Mouse (Mus musculus): ENCODE measurements around the gene Prdm8. TPM values are rescaled to one million over a fixed set of nuclear protein-coding genes. Genes with fewer than 3 reads are reported as not detected.

Prdm8 gene
- polyA plus RNA-seq (2012): not detected in 2 replicates

DNA sequence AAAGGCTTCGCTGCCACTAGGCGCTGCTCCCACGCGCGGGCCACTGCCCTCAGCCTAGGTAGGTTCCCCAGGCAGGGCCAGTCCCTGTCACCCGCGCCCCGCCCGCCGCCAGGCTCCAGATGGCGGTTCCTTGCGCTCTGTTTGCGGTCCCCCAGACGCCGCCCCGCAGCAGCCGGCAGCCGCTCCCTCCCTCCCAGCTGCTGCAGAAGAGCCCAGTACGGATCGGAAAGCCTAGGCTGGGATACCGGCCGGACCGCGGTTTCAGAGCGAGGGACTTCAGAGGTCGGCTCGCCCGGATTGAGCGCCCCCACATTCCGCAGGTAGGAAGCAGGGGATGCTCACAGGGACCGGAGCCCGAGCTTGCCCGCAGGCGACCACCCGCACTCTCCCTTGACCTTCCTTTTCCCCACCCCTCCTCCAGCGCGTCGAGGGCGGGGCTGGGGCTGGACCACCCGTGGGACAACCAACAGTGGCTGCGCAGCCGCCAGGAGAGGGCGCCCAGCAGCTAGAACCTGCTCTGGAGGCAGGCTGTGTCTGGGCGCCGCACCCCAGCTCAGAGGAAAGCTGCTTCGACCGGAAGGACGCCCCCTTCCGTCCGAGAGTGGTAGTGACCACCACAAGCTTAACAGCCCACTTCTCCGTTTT, at the start of gene Prdm8:
Gene Prdm8 (plus strand): TSS at position 19 of the 645 bp plus-strand sequence.
- no peak for TF ChIP-seq GATA1 (IDR thresholded peaks at IDR 0.05; ENCODE audit: low read length)

DNA sequence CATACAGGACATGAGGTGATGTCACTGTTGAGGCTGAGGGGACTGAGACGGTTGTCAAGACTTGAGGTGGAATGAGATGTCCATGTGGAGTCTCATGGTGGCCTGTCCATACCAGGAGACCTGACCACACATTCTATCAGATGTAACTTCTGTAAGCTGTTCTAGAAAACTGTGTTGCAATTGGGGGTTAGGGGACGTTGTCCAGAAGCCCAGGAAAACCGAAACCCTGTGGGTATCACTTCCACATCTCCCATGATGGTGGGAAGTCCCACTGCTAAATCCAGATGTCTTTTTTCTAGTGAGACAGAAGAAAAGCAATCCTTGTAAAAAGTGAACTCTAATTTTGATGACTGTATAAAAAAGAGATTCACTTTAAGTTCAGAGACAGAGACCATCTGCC, 39.9 kb upstream of the Prdm8 start:
- no peak for TF ChIP-seq GATA1 (IDR thresholded peaks at IDR 0.05; ENCODE audit: low read length)

DNA sequence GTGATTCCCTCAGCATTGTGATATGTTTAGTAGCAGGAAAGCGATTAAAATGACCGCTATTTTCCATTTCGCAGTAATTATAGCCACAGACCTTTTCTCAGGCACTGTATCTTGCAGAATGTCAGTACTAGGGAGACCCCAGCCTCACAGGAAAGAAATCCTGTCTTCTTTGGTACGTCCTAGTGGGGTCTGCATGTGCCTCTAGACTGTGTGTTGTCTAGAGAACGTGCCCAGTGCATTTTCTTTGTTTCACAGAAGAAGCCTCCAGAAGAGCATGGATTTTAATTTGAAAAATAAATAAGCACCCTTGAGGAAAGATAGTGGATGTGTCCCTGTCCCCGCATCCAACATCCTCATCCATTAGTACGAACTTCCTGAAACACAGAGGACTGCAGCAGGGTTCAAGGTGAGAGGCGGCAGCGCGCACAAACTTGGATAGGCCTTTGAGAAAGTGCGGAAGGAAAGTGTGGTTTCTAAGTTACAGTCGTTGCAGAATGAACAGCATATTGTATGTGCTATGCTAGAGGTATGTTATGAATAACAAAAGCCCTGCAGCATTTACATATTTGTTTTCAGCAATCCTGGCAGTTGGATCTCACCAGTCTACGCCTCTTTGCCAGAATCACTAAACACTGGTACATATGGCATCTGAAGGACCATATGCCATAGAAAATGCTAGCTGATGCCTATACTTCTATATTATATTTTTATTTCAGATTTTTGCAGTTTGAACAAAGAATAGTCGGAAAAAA, 28.3 kb upstream of the Prdm8 start:
- no peak for TF ChIP-seq GATA1 (IDR thresholded peaks at IDR 0.05; ENCODE audit: low read length)

DNA sequence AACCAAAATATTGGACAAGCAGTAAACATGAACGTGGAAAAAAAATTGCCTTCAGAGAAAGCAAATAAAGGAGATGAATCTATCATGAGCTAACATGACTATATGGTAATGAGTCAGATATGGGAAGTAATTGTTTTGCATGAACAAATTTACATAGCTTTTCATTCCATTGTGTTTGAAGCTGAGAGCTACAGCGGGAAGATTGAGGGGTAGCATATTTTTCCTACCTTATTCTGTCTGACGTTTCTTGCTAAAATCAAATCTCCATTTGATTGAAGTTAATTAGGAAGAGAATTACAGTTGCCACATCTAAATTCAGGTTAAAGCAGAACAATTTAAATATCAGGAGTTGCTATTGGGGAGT, 27.7 kb upstream of the Prdm8 start:
- no peak for TF ChIP-seq GATA1 (IDR thresholded peaks at IDR 0.05; ENCODE audit: low read length)

DNA sequence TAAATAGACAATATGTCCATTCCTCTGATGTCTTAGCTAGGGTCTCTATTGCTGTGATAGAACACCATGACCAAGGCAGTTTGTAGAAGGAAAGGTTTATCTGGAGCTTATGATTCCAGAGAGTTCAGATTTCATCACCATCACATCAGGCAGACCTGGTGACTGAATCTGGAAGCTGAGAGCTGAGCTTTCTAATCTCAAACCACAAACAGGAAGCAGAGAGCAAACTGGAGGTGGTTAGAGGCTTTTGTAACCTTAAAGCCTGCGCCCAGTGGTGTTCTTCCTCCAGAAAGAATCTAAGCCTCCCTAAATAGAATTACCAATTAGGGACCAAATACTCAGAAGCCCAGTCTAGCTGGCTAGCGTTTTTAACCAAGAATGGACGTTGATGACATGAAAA, 20.1 kb upstream of the Prdm8 start:
- TF ChIP-seq GATA1 (IDR thresholded peaks at IDR 0.05; ENCODE audit: low read length): no peak

DNA sequence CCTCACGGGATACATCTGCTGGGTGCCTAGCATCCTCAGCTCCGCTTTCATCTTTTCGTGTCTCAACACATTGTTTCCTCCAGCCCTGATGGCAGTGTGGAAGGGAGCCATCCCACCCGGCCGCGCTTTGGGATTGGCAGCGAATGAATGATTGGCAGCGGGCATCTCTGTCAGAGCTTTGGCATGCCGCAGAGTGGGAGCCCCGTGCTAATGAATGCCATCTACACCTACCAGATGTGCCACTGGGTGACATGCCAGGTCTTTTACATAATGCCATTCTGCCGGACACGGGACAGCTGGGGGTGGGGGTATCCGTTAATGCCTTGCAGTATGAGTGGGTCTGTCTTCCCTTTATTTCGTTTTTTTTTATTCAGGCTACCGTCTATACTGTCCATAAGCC, 882 bp upstream of the Prdm8 start:
- no peak for TF ChIP-seq GATA1 (IDR thresholded peaks at IDR 0.05; ENCODE audit: low read length)

DNA sequence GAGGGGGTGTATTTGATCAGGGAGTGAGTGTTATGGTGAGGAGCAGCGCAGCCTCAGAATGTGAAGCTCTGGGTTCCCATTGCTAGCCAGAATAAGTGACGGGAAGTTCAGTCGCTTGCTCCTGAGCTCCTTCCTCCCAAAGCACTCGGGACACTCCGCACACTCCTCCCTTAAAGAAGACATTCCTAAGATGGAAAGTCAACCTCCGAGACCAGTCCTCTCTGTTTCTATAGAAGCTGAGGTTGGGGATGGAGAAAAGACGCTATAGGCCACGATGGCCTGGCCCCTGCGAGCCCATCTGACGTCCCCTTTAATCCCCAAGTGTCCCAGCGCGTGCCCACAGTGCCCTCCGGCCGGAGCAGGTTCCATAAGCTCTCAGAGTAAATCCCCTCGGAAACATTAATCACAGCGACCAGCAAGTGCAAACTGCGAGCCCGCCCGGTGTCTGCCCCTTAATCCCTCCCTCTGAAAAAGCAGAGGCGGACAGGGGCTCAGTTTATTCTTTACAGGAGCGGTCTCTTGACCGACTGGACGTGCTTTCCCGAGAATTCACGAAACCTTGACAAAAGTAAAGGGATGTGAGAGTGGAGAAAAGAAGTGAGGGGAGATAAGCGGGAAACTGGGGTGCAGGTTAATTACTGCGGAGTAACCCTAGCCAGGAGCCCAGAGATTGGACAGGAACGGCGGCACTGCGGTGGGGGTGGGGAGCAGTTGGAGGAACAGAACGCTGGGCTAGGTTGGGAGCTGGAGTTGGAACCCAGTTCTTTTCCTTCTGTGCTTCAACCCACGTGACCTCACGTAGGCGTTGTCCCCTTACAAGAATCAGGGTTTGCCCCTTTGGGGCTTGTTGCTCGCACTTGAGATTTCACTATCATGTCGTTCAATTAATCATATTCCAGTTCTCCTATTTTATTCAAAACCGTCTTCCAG, 1.6 kb downstream of the Prdm8 start:
- no peak for TF ChIP-seq GATA1 (IDR thresholded peaks at IDR 0.05; ENCODE audit: low read length)

DNA sequence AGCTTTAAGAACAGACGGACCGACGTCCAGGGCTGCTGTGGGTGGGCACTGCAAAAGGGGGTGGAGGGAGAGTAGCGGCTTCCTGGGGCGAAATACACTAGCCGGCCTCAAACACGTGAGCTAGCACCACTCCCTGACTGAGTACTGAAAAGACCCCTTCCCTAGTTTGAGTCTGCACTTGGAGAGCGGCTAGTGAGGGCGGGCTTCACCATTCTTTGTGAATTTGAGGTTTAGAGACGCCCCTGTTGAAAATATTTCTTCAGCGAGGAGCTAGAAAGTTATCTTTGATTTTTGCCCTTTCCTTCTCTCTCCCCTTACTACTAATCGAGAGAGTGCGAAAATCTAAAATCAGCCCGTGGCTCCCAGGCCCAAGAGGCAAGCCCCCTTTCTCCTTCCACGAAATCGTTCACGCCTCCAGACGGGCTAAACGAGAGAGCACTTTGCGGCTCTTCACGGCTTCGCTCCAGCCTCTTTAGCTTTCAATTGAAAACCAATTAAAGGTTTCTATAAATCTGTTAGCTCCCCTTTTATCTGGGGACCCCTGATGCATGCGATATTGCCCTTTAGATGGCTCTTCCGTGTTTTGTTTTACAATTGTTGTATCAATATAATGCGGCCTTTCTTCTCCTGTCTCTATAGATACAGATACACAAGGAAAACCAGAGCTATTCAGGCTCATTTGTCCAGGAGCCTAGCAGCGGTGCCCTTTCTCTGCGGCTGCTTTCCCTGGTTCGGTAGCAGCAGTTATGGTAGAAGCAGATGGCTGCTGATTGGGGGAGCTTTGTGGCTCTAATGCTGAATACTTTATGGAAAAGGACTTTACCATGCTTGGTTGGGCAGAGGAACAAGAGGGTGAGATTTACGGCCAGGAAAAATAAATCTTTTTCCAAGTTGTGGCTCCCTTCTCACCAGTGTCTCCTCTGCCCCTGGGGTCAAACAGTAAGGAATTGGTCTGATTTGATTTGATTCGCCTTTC, 2.7 kb downstream of the Prdm8 start:
- TF ChIP-seq GATA1 (IDR thresholded peaks at IDR 0.05; ENCODE audit: low read length): no peak

DNA sequence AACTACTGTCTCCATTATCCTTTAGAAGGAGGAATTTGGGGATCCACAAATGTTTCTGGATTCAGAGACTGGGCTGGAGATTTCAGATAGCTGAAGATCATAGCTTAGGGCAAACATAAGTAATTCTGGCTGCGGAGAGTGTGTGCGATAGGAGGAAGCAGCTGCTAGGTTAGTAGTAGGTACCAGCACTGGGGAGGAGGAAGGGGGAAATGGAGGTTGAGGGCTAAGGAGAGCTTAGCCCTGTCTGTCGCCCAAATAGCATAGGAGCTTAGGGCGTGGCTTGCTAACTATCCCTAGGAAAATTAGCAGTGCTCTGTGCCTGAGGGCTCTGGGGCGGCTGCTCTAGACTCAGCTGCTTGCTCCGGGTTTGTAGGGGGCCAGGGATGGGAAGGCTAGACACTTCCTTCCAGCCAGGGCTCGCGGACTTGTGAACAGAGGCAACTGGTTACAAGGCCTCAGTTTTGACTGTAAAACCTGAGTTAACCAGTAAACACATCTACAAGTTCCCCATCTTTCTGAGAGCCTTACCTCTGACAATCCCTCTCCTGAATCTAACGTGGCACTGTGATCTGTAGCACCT, 4.7 kb downstream of the Prdm8 start:
- no peak for TF ChIP-seq GATA1 (IDR thresholded peaks at IDR 0.05; ENCODE audit: low read length)

DNA sequence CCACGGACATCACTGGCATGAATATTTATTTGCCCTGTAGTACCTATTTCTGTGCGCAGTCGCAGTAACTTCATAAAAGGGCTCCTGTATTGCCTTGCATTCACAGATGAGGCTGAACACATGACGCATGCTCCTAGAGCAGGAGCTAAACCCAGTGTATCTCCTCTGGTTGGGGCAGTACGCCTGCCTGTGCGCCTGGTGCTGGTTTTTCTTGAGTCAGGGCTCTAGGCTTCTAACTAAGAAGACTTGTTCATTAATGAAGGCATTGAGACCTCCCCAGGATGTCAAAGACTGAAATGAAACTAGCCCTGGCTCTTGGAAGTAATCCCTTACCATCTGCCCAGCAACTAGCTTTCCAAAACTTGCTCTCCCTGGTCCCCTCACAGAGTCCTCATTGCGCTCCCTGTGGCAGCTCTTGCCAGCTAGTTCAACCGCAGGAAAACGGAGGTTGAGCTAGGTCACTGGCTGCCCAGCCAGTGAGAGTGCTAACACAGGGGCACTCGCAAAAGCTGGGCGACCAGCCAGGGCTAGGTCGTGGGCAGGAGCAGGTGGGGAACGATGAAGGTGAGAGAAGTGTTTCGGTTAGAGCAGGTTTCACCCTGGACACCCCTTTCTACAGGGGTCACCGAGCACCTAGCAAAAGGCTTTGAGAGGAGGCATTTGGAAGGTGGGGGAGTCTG, 5.6 kb downstream of the Prdm8 start:
- TF ChIP-seq GATA1 (IDR thresholded peaks at IDR 0.05; ENCODE audit: low read length): no peak

DNA sequence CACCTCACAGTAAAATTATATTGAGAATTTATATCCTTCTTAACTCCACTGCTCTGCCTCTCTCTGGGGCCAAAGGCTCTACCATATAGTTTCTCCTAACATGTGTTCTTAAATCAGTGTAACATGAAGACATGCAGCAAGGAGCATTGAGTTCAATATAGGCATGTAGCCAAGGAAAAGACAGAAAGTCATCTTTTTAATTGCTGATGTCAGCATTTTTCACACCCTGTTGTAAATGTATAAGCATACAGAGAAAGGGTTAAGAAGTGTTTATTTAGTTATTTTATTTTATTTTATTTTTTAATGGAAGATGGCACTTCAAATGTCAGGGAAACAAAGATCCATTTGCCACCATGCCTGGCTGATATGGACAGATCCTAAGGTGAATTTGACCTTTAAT, 6.7 kb downstream of the Prdm8 start:
- TF ChIP-seq GATA1 (IDR thresholded peaks at IDR 0.05; ENCODE audit: low read length): no peak

DNA sequence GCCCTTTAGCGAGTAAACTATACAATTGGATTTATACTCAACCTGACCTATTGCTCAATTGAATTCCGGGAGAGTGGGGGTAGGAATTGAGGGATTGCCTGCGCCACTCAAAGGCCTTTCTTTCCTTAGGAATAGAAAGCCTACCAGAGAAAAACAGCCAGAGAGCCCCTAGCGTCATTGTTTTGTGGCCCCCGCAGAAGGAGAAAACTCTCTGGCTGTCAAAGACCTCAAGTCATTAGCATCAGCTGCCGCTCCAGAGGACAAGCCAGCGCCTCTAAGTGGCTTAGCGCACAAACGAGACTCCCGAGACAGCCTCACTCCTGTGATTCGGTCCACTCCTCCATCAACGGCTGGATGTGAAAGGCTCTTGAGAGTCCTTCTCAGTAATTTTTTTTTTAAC, 12.6 kb downstream of the Prdm8 start:
- no peak for TF ChIP-seq GATA1 (IDR thresholded peaks at IDR 0.05; ENCODE audit: low read length)

DNA sequence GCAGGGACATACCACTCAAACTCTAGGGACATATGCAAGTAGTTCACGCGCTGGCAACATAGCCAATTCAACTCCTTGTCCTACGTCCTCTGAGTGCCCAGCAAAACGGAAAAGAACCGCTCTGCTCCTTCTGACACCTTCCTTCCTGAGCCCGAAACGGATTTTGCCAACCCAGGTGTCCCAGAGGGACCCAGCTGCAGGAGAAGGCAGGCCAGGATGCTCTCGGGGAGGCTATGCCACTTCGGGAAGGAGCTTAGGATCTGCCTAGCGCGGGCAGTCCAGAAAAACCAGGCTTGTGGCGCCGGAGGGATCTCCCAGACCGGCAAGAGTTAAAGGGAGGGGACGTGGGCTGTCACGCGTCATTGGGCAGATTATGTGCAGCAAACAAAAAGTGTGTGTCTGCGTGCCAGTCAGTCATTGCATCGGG, 13.5 kb downstream of the Prdm8 start:
- TF ChIP-seq GATA1 (IDR thresholded peaks at IDR 0.05; ENCODE audit: low read length): no peak
